Mouse (Mus musculus) E14TG2a.4 (cell line): ENCODE results near the gene Fam43a.

ENCODE experiments used
- H3K27me3 ChIP-seq: 2 replicates; pipeline ENCODE4 v1.6.1; 2014; ENCODE audit warnings: low read length, control low read depth; ENCODE audit not compliant: insufficient read depth
- H3K36me3 ChIP-seq: 2 replicates; pipeline ENCODE4 v1.6.1; 2014; ENCODE audit warnings: low read length, control low read depth; ENCODE audit not compliant: insufficient read depth
- H3K4me1 ChIP-seq: replicated peaks from 2 replicates; pipeline ENCODE4 v1.6.1; 2014; ENCODE audit warnings: low read depth, low read length, control low read depth
- H3K4me3 ChIP-seq: replicated peaks from 2 replicates; pipeline ENCODE4 v1.5.1; 2014; ENCODE audit warnings: mild to moderate bottlenecking, low read length
- H3K9me3 ChIP-seq: 2 replicates; pipeline ENCODE4 v1.6.1; 2014; ENCODE audit warnings: low read length, control low read depth
- CTCF ChIP-seq: conservative IDR thresholded peaks from 2 replicates; pipeline ENCODE4 v1.5.1; 2014; ENCODE audit warnings: low read length
- NANOG ChIP-seq: IDR thresholded peaks from 2 replicates; pipeline ENCODE4 v1.6.1; 2014; ENCODE audit warnings: borderline replicate concordance, low read length, mixed read lengths
- POU5F1 ChIP-seq: IDR thresholded peaks from 2 replicates; pipeline ENCODE4 v1.6.1; 2014; ENCODE audit warnings: low read length, borderline replicate concordance

The Fam43a gene

GRCm38 (mm10) chr16:30651292-30651691, 51.8 kb downstream of the Fam43a start:
- Histone ChIP-seq H3K4me1 (peaks cover 47% of the 10 kb centered on the region), H3K36me3 (no peaks in the 10 kb centered on the region), H3K9me3 (peaks cover 27% of the 10 kb centered on the region), H3K4me3 (no peak overlapping the region), H3K27me3 (peaks cover 5% of the 10 kb centered on the region; the same call in 1 of the 2 replicates)
- no peak for TF ChIP-seq CTCF
- TF ChIP-seq NANOG, result no peak
- TF ChIP-seq POU5F1, result no peak
